ENCODE assay signal across 38 mouse cellular contexts in genomic region chr1:131002561-131002960, GRCm38 (mm10). TPM values are rescaled to one million over a fixed set of nuclear protein-coding genes. Genes with fewer than 3 reads are reported as not detected.
"Had no signal": no experiment of that assay in that cellular context is flagged by ENCODE, and none has a peak within 500 bp of the region (broad histone marks: within the 10 kb centered on the region; RNA-seq: fewer than 3 reads in every experiment).

No protein-coding gene starts in this region.

- ATAC-seq: forebrain, embryonic 13.5 days; forebrain, embryonic 14.5 days; forebrain, embryonic 15.5 days; forebrain, embryonic 16.5 days; forebrain, postnatal 0 days had no signal

- H3K4me2 ChIP-seq: embryonic facial prominence, embryonic 12.5 days; embryonic facial prominence, embryonic 13.5 days; embryonic facial prominence, embryonic 15.5 days; forebrain, embryonic 12.5 days; forebrain, embryonic 13.5 days; forebrain, embryonic 15.5 days had no signal

- DNase-seq: cerebellum, adult 2 months; cerebellum, adult 8-10 months; cerebellum, adult 9-10 months; cerebellum, adult 9-11 months; cerebellum, postnatal 10 days; cerebellum, postnatal 14 days; cerebellum, postnatal 25 days; cerebellum, postnatal 36 days; forebrain, postnatal 0 days; gastrocnemius, adult 2 months; gastrocnemius, postnatal 10 days; gastrocnemius, postnatal 14 days; gastrocnemius, postnatal 25 days; gastrocnemius, postnatal 36 days had no signal

- H3K27me3 ChIP-seq: embryonic facial prominence, embryonic 12.5 days; embryonic facial prominence, embryonic 13.5 days; embryonic facial prominence, embryonic 15.5 days; forebrain, embryonic 12.5 days; forebrain, embryonic 13.5 days; forebrain, embryonic 15.5 days had no signal

- H3K9ac ChIP-seq: embryonic facial prominence, embryonic 12.5 days; embryonic facial prominence, embryonic 13.5 days; embryonic facial prominence, embryonic 15.5 days; forebrain, embryonic 12.5 days; forebrain, embryonic 13.5 days; forebrain, embryonic 15.5 days; forebrain, postnatal 0 days had no signal

- H3K9me3 ChIP-seq: embryonic facial prominence, embryonic 10.5 days; embryonic facial prominence, embryonic 12.5 days; embryonic facial prominence, embryonic 13.5 days; embryonic facial prominence, embryonic 15.5 days; forebrain, embryonic 10.5 days; forebrain, embryonic 12.5 days; forebrain, embryonic 13.5 days; forebrain, embryonic 15.5 days had no signal

- H3K36me3 ChIP-seq: embryonic facial prominence, embryonic 10.5 days; embryonic facial prominence, embryonic 12.5 days; embryonic facial prominence, embryonic 13.5 days; embryonic facial prominence, embryonic 15.5 days; forebrain, embryonic 10.5 days; forebrain, embryonic 12.5 days; forebrain, embryonic 15.5 days had no signal

- H3K4me3 ChIP-seq: embryonic facial prominence, embryonic 10.5 days; embryonic facial prominence, embryonic 12.5 days; embryonic facial prominence, embryonic 13.5 days; embryonic facial prominence, embryonic 15.5 days; erythroblast, embryonic 14.5 days; forebrain, embryonic 10.5 days; forebrain, embryonic 12.5 days; forebrain, embryonic 13.5 days; forebrain, embryonic 15.5 days; gastrocnemius, adult 2 months had no signal

- H3K4me1 ChIP-seq: forebrain, embryonic 12.5 days; forebrain, embryonic 13.5 days; forebrain, embryonic 15.5 days had no signal

- H3K27ac ChIP-seq: embryonic facial prominence, embryonic 10.5 days; embryonic facial prominence, embryonic 12.5 days; embryonic facial prominence, embryonic 13.5 days; embryonic facial prominence, embryonic 15.5 days; forebrain, embryonic 10.5 days; forebrain, embryonic 12.5 days; forebrain, embryonic 13.5 days; forebrain, embryonic 15.5 days; gastrocnemius, adult 2 months had no signal

RNA-seq across cellular contexts. Expression of gene Il10, which starts 17.1 kb away (rescaled TPM):
- total RNA-seq: common myeloid progenitor, adult 5-6 weeks; forebrain, postnatal 0 days; gastrocnemius, adult 18-20 months; gastrocnemius, adult 2 months; gastrocnemius, adult 8-10 months; gastrocnemius, postnatal 10 days; gastrocnemius, postnatal 14 days; gastrocnemius, postnatal 25 days; gastrocnemius, postnatal 36 days; gastrocnemius, postnatal 4 days; granulocyte monocyte progenitor cell, adult 5-6 weeks; heart, adult 18-20 months; heart, adult 8-10 months had no signal
- polyA plus RNA-seq: cerebellum, adult 2 months; cortical plate, adult 2 months; embryonic facial prominence, embryonic 10.5 days; embryonic facial prominence, embryonic 11.5 days; embryonic facial prominence, embryonic 12.5 days; embryonic facial prominence, embryonic 13.5 days; embryonic facial prominence, embryonic 14.5 days; embryonic facial prominence, embryonic 15.5 days; erythroblast, embryonic 14.5 days; forebrain, embryonic 10.5 days; forebrain, embryonic 11.5 days; forebrain, embryonic 12.5 days; forebrain, embryonic 13.5 days; forebrain, embryonic 14.5 days; forebrain, embryonic 15.5 days; forebrain, postnatal 0 days; frontal cortex, adult 2 months; gonadal fat pad, adult 2 months had no signal
